Mouse (Mus musculus) spleen, postnatal 36 days (tissue): ENCODE data around the gene Sgce.

ENCODE experiments used
- DNase-seq, 2 experiments: peaks; one replicate each; pipeline ENCODE4 v3.0.0; 2022; ENCODE audit warnings: low spot score in 2 of 2, mixed read lengths in 1 of 2

Sgce gene

DNA sequence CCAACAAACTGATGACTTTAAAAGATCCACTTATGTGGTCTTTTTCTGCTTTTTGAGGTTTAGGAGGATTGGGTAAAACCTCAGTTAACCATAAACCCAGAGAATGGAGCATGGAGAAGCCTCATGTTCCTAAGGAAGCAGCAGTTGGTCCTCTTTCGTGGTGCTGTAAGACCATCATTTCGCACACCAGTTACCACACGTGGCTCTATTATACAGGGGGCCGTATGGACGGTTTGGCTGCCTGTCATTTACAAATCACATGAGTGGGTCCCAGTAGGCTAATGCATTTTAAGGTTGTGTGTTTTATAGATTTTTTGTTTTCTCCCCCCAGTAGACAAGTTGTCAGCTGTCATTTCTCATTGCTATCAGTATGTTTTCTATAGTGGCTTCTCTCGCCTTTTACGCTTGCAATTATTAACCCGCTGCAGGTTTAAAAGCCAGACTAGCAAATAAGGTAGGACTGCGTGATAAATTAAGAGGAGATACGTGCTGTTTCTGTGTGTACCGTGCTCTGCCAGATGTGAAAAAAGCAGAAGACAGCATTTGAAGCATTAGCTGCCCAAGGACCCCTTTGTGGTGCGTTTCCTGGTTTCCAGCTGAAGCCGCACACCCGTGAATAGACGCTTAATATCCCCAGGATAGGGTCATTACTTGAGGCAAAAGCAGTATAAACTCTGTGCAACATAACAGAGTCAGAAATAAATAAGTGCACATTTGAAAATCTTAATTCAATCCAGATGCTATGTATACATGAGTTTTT, 22.8 kb downstream of the Sgce start:
- DNase-seq: no peak

GRCm38 (mm10) chr6:4722739-4723138, 24.3 kb downstream of the Sgce start:
- DNase-seq: no peak

- DNase-seq: no peak
Observed at GRCm38 (mm10) chr6:4722142-4722541, 24.9 kb downstream of the Sgce start.

GRCm38 (mm10) chr6:4717344-4717743, 29.7 kb downstream of the Sgce start:
- DNase-seq: no peak

DNA sequence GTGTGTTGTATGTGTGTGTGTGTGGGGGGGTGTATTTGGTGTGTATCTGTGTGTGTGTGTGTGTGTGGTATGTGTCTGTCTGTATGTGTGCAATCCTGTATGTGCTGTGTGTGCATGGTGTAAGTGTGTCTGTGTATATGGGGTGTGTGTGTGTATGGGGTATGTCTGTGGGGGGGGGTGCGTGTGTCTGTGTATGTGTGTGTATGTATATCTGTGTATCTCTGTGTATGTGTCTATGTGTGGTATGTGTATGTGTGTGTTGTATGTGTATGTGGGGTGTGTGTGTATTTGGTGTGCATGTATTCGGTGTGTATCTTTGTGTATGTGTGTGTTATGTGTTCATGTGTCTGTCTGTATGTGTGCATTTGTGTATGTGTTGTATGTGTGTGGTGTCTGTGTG, 30.8 kb downstream of the Sgce start:
- DNase-seq: no peak

- DNase-seq: no peak
Observed at GRCm38 (mm10) chr6:4708971-4709370, 38.0 kb downstream of the Sgce start.

- no peak for DNase-seq
Observed at GRCm38 (mm10) chr6:4706415-4706814, 40.6 kb downstream of the Sgce start.

DNA sequence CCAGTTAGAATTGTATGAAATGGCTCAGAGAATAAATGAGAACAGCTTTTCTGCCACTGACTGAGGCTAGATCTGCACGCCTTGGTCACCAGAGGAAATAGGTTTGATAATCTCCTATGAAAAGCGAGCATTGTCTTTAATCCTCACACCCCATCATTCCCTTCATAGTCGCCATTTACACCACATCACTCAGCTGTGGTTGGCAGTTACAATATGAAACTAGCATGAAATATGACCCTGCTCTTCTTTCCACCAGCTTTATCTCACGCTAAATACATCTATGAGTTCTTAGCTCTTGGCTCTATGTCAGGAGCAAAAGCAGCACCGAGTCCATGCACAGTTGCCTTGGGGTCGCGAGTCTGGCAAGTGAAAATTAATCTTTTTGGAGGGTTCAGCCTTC, 43.1 kb downstream of the Sgce start:
- DNase-seq: no peak

- no peak for DNase-seq
Observed at GRCm38 (mm10) chr6:4701641-4702040, 45.4 kb downstream of the Sgce start.

- no peak for DNase-seq
Observed at GRCm38 (mm10) chr6:4695778-4696177, 51.2 kb downstream of the Sgce start.

- DNase-seq: no peak
Observed at GRCm38 (mm10) chr6:4694672-4695231, 52.3 kb downstream of the Sgce start.

DNA sequence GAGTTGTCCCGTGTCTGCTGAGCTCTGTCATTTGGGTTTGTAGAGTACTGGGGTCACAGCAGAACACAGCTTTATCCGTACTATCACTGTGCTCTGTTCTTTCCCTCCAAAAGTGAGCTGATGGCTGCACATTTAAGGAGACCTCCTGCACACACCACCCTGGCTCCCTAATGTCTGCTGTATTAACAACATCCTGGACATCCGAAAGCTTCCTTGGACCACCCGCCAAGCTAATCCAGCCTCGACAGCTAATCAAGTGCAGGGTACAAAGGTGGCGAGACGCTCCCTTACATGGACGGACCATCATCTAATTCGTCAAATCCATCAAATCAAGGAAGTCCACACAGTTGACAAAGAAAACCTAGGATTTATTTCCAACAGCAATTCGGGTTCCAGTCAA, 53.5 kb downstream of the Sgce start:
- DNase-seq: no peak

- DNase-seq: no peak
Observed at GRCm38 (mm10) chr6:4690438-4690837, 56.6 kb downstream of the Sgce start.

- DNase-seq: no peak
Observed at GRCm38 (mm10) chr6:4684706-4685340, 62.2 kb downstream of the Sgce start.

DNA sequence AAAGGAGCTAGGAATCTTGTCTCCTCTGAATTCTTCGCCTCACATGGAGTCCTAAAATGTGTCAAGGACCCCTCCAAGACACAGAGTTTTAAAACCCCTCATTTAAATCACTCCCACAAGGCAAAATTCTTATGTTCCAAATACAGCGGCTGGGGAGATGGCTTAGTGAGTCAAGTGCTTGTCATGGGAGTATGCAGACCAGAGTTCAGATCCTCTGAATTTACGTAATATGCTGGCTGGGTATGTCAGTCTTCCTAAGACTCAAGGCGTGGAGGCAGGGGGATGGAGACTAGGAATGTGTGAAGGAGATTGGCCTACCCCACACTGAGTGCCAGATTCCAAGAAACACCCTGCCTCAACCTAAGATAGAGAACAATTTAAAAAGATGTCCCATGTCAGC, 66.4 kb downstream of the Sgce start:
- no peak for DNase-seq

GRCm38 (mm10) chr6:4679981-4680380, 67.0 kb downstream of the Sgce start:
- DNase-seq: no peak

DNA sequence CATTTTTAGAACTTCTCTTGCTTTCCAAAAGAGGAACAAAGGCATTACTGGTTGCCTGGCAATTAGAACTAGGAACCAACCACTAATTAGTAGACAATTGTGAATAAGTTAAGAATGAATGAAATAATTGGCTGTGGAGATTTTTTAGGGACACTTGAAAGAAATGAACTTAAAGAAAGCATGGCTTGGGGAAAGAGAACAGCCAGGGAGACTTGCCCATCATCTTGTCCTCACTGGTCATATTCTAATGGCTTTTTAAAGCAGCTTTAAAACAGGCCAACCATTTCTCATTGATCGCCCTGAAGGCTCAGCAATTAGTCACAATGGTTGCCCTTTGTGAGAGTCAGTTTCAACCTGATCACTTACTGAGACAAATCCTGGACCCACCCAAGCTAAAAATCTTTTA, 69.6 kb downstream of the Sgce start:
- no peak for DNase-seq

GRCm38 (mm10) chr6:4665154-4665553, 81.9 kb downstream of the Sgce start:
- DNase-seq: no peak

GRCm38 (mm10) chr6:4664313-4664712, 82.7 kb downstream of the Sgce start:
- DNase-seq: no peak

DNA sequence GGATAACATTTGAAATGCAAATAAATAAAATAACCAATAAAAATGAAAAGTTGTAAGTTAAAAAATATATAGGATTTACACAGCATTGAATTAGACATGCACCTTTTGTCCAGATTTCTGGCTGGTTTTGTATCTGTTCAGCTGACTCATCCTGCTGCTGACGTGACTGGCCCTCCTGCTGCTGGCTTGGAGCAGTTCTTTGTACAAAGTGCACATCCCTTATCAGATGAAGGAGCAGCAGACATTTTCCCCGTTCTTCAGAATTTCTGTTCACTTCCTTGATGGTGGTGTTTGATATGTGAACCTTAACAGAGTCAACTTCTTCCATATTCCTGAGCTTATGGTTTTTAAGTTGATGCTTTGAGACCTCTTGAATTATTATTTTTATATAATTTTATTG, 83.5 kb downstream of the Sgce start:
- DNase-seq: no peak

- no peak for DNase-seq
Observed at GRCm38 (mm10) chr6:4658861-4659260, 88.1 kb downstream of the Sgce start.

DNA sequence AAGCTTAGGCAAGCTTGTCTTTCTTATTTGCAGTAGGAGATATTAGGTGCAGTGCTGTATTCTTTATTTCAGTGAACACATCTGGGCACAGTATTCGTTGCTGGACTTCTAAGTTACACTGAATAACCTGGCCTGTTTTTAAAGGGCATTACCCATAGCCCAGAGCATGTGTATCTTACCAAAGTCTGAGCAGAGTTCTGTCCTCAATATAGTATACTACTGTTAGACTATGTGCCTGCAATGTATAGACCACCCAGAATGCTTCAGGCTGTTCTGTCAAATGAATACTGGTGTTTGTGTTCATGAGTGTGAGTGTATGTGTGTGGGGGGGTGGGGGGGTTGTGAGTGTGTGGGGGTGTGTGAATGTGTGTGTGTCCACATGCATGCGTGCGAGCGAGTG, 91.1 kb downstream of the Sgce start:
- no peak for DNase-seq

DNA sequence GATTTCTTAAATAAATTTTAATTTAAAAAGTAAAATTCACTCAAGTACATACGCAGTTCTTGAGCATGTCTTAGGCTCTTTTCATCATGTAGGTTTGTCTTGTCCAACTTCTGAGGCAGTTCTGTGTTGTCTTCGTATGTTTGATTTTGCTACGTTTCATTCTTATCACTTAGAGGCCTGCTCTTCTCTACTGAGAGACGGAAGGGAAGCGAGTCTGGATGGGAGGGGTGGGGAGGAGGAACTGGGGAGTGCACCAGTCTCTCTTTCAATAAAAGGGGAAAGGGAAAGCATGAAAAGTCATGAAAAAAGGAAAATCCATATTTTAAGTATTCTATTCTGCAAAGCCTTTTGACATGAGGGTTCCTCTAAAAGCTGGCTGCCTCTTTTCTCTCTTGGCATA, 91.5 kb downstream of the Sgce start:
- DNase-seq: no peak
